Comparison of ENCODE assay signal across 22 mouse cellular contexts in genomic region chr11:78083595-78083994, GRCm38 (mm10). TPM values are rescaled to one million over a fixed set of nuclear protein-coding genes. Genes with fewer than 3 reads are reported as not detected.
DNase-seq lines count a peak whose midpoint lies in the region; ATAC-seq and TF ChIP-seq lines count a peak whose summit lies in the region.
"Had no signal": no experiment of that assay in that cellular context is flagged by ENCODE, and none has a peak within 500 bp of the region (broad histone marks: within the 10 kb centered on the region; RNA-seq: fewer than 3 reads in every experiment).

No protein-coding gene starts in this region.

- peaks cover 13% of the 10 kb centered on the region for H3K4me1 ChIP-seq in heart, embryonic 11.5 days (ENCODE audit: control insufficient read depth, insufficient read depth, low read length)
- peaks cover 2 to 7% of the 10 kb centered on the region in 2 experiments; a peak in 3 of 4 replicates for H3K4me1 ChIP-seq in heart, embryonic 14.5 days (ENCODE audit: control insufficient read depth in 2 of 2, insufficient read depth in 2 of 2, low read length in 2 of 2)
- peaks cover 13% of the 10 kb centered on the region; the same call in 1 of the 2 replicates for H3K4me1 ChIP-seq in heart, postnatal 0 days (ENCODE audit: control insufficient read depth, insufficient read depth)

- intact Hi-C loops in heart, postnatal 14 days (cut with DNase I) = loop anchor here (5.0 kb wide), 1 partner anchor 64 kb away; no protein-coding TSS in a partner anchor

- no peaks in the 10 kb centered on the region for H3K27me3 ChIP-seq in heart, embryonic 11.5 days (ENCODE audit: control insufficient read depth, insufficient read depth, low read length)
- H3K27me3 ChIP-seq in heart, embryonic 14.5 days (ENCODE audit: control insufficient read depth, insufficient read depth, low read length) = no peaks in the 10 kb centered on the region
- no peaks in the 10 kb centered on the region for H3K27me3 ChIP-seq in heart, postnatal 0 days (ENCODE audit: control insufficient read depth, insufficient read depth, low read length)
- H3K27me3 ChIP-seq: embryonic facial prominence, embryonic 13.5 days; embryonic facial prominence, embryonic 15.5 days had no signal

- ATAC-seq in heart, embryonic 11.5 days (replicated peaks; ENCODE audit: insufficient number of reproducible peaks, low FRiP score, low TSS enrichment) = no peak
- ATAC-seq in heart, embryonic 14.5 days (ENCODE audit: insufficient number of reproducible peaks, insufficient read depth, low FRiP score, low read depth) = peak; percentile 58; the same call in 1 of the 2 replicates
- 0 out of 2 replicates have a peak, but pooled peaks have one; percentile 18 for ATAC-seq in heart, postnatal 0 days (ENCODE audit: insufficient read depth, low read depth)
- ATAC-seq: forebrain, embryonic 14.5 days had no signal

- TF ChIP-seq EP300 in heart, postnatal 0 days (IDR thresholded peaks at IDR 0.05; ENCODE audit: low read depth) = no peak

- no peaks in the 10 kb centered on the region for H3K36me3 ChIP-seq in heart, embryonic 11.5 days (ENCODE audit: control insufficient read depth, insufficient read depth, low read length)
- H3K36me3 ChIP-seq in heart, embryonic 14.5 days (ENCODE audit: control insufficient read depth, insufficient read depth, low read length) = no peaks in the 10 kb centered on the region
- no peaks in the 10 kb centered on the region for H3K36me3 ChIP-seq in heart, postnatal 0 days (replicated peaks; ENCODE audit: control insufficient read depth, insufficient read depth, low read length)
- H3K36me3 ChIP-seq: embryonic facial prominence, embryonic 13.5 days; embryonic facial prominence, embryonic 15.5 days; forebrain, embryonic 10.5 days; forebrain, embryonic 12.5 days had no signal

- 0 out of 2 replicates have a peak overlapping the region, but pooled peaks have one; percentile 54 for H3K27ac ChIP-seq in heart, embryonic 11.5 days (ENCODE audit: low read depth, low read length)
- H3K27ac ChIP-seq in heart, embryonic 14.5 days (replicated peaks in 1 of 2; ENCODE audit: control insufficient read depth in 1 of 2, insufficient read depth in 1 of 2, low read depth in 2 of 2, low read length in 2 of 2) = peak overlapping the region in 1 of 2 experiments; percentile 28; a peak in 1 of 4 replicates
- H3K27ac ChIP-seq in heart, postnatal 0 days (ENCODE audit: low read depth) = peak overlapping the region; percentile 30; the same call in 1 of the 2 replicates
- H3K27ac ChIP-seq: embryonic facial prominence, embryonic 13.5 days; embryonic facial prominence, embryonic 15.5 days; forebrain, embryonic 10.5 days; forebrain, embryonic 12.5 days had no signal

- no peak for TF ChIP-seq CTCF in heart, postnatal 0 days (IDR thresholded peaks at IDR 0.05; ENCODE audit: low read depth)

- no peak overlapping the region for H3K4me2 ChIP-seq in heart, embryonic 11.5 days
- H3K4me2 ChIP-seq in heart, embryonic 14.5 days (ENCODE audit: low read length) = no peak overlapping the region
- H3K4me2 ChIP-seq in heart, postnatal 0 days (ENCODE audit: low read depth, low read length) = no peak overlapping the region
- H3K4me2 ChIP-seq: embryonic facial prominence, embryonic 13.5 days; embryonic facial prominence, embryonic 15.5 days; forebrain, embryonic 12.5 days had no signal

- 0% methylated on average over 1 of the region's 1 CpGs for WGBS in heart, embryonic 11.5 days (ENCODE audit: insufficient replicate concordance)
- WGBS in heart, embryonic 14.5 days = 7% methylated on average over 1 of the region's 1 CpGs
- WGBS in heart, postnatal 0 days = 0% methylated on average over 1 of the region's 1 CpGs

- no peak overlapping the region for H3K9ac ChIP-seq in heart, embryonic 11.5 days (ENCODE audit: low read depth, low read length)
- H3K9ac ChIP-seq in heart, embryonic 14.5 days (ENCODE audit: low read length) = no peak overlapping the region
- H3K9ac ChIP-seq in heart, postnatal 0 days (replicated peaks; ENCODE audit: low read depth, low read length) = no peak overlapping the region
- H3K9ac ChIP-seq: embryonic facial prominence, embryonic 13.5 days; embryonic facial prominence, embryonic 15.5 days; forebrain, embryonic 12.5 days had no signal

- no peaks in the 10 kb centered on the region for H3K9me3 ChIP-seq in heart, embryonic 11.5 days (replicated peaks; ENCODE audit: control insufficient read depth, low read length)
- H3K9me3 ChIP-seq in heart, embryonic 14.5 days (ENCODE audit: control insufficient read depth, low read length) = no peaks in the 10 kb centered on the region
- no peaks in the 10 kb centered on the region for H3K9me3 ChIP-seq in heart, postnatal 0 days (replicated peaks; ENCODE audit: control insufficient read depth, low read length)
- H3K9me3 ChIP-seq: embryonic facial prominence, embryonic 13.5 days; embryonic facial prominence, embryonic 15.5 days; forebrain, embryonic 10.5 days; forebrain, embryonic 12.5 days had no signal

- no peak overlapping the region for H3K4me3 ChIP-seq in heart, embryonic 11.5 days (ENCODE audit: low read depth, low read length)
- no peak overlapping the region for H3K4me3 ChIP-seq in heart, embryonic 14.5 days (ENCODE audit: control insufficient read depth in 1 of 2, insufficient read depth in 1 of 2, low read depth in 1 of 2, low read length in 2 of 2)
- H3K4me3 ChIP-seq in heart, postnatal 0 days (ENCODE audit: low read depth, low read length) = no peak overlapping the region
- H3K4me3 ChIP-seq: embryonic facial prominence, embryonic 13.5 days; embryonic facial prominence, embryonic 15.5 days; erythroblast, embryonic 14.5 days; forebrain, embryonic 10.5 days; forebrain, embryonic 12.5 days had no signal

- no peak for DNase-seq in heart, postnatal 4 days
- DNase-seq in heart, postnatal 14 days = no peak
- peak; percentile 21 for DNase-seq in heart, postnatal 0 days (ENCODE audit: low spot score)
- no peak for DNase-seq in heart, adult 18-20 months
- DNase-seq: adrenal gland, adult 2 months; adrenal gland, postnatal 10 days; adrenal gland, postnatal 25 days; cerebellum, adult 11 months; cerebellum, adult 18-20 months; cerebellum, adult 8-10 months; cerebellum, adult 9-11 months; cerebellum, postnatal 14 days; cerebellum, postnatal 36 days; embryo, embryonic 11 days had no signal

RNA-seq across cellular contexts. Expression of gene Eral1, which starts 3.4 kb away (rescaled TPM):
- 25.6 and 27.0 TPM in 2 replicates for polyA plus RNA-seq in heart, embryonic 11.5 days (2014; fragmentation: Nextera tagmentation; extraction: Ambion mirVana)
- 10 to 100 TPM; 23.7 to 24.0 TPM for total RNA-seq in heart, postnatal 4 days (2021)
- 23.9 and 25.7 TPM in 2 replicates for polyA plus RNA-seq in heart, embryonic 14.5 days (2014; fragmentation: Nextera tagmentation; extraction: Ambion mirVana)
- total RNA-seq in heart, postnatal 14 days (2021) = 10 to 100 TPM; 22.2 to 25.6 TPM
- 33.5 and 40.8 TPM in 2 replicates for total RNA-seq in heart, postnatal 0 days (2014; rRNA removed; ENCODE audit: low replicate concordance)
- 19.7 TPM in 2 replicates for polyA plus RNA-seq in heart, postnatal 0 days (2015; fragmentation: Nextera tagmentation; extraction: Ambion mirVana)
- 10 to 100 TPM; 28.9 to 29.3 TPM for total RNA-seq in heart, adult 18-20 months (2021)

RNA-seq across cellular contexts. Expression of gene Fam222b, which starts 10.9 kb away (rescaled TPM):
- 22.4 and 26.9 TPM in 2 replicates for polyA plus RNA-seq in heart, embryonic 11.5 days (2014; fragmentation: Nextera tagmentation; extraction: Ambion mirVana)
- 10 to 100 TPM; 17.1 to 17.5 TPM for total RNA-seq in heart, postnatal 4 days (2021)
- 17.0 and 19.4 TPM in 2 replicates for polyA plus RNA-seq in heart, embryonic 14.5 days (2014; fragmentation: Nextera tagmentation; extraction: Ambion mirVana)
- 10 to 100 TPM; 14.4 to 14.6 TPM for total RNA-seq in heart, postnatal 14 days (2021)
- 10.8 and 24.6 TPM in 2 replicates for total RNA-seq in heart, postnatal 0 days (2014; rRNA removed; ENCODE audit: low replicate concordance)
- 11.1 TPM in 2 replicates for polyA plus RNA-seq in heart, postnatal 0 days (2015; fragmentation: Nextera tagmentation; extraction: Ambion mirVana)
- total RNA-seq in heart, adult 18-20 months (2021) = 10 to 100 TPM; 11.7 to 12.5 TPM

RNA-seq across cellular contexts. Expression of gene Flot2, which starts 45.9 kb away (rescaled TPM):
- 62.0 and 67.1 TPM in 2 replicates for polyA plus RNA-seq in heart, embryonic 11.5 days (2014; fragmentation: Nextera tagmentation; extraction: Ambion mirVana)
- total RNA-seq in heart, postnatal 4 days (2021) = 10 to 100 TPM; 89.1 to 98.5 TPM
- polyA plus RNA-seq in heart, embryonic 14.5 days (2014; fragmentation: Nextera tagmentation; extraction: Ambion mirVana) = 95.2 and 98.3 TPM in 2 replicates
- 10 to 100 TPM; 66.2 to 69.1 TPM for total RNA-seq in heart, postnatal 14 days (2021)
- total RNA-seq in heart, postnatal 0 days (2014; rRNA removed; ENCODE audit: low replicate concordance) = 77.9 and 111 TPM in 2 replicates
- polyA plus RNA-seq in heart, postnatal 0 days (2015; fragmentation: Nextera tagmentation; extraction: Ambion mirVana) = 91.3 and 95.0 TPM in 2 replicates
- 10 to 100 TPM; 54.1 to 56.0 TPM for total RNA-seq in heart, adult 18-20 months (2021)

RNA-seq across cellular contexts. Expression of gene Dhrs13, which starts 51.5 kb away (rescaled TPM):
- 12.3 and 15.8 TPM in 2 replicates for polyA plus RNA-seq in heart, embryonic 11.5 days (2014; fragmentation: Nextera tagmentation; extraction: Ambion mirVana)
- total RNA-seq in heart, postnatal 4 days (2021) = 1 to 10 TPM; 7.8 to 9.3 TPM
- polyA plus RNA-seq in heart, embryonic 14.5 days (2014; fragmentation: Nextera tagmentation; extraction: Ambion mirVana) = 14.4 and 18.0 TPM in 2 replicates
- 1 to 10 TPM; 3.8 to 3.9 TPM for total RNA-seq in heart, postnatal 14 days (2021)
- 7.3 and 9.4 TPM in 2 replicates for total RNA-seq in heart, postnatal 0 days (2014; rRNA removed; ENCODE audit: low replicate concordance)
- 7.7 and 8.6 TPM in 2 replicates for polyA plus RNA-seq in heart, postnatal 0 days (2015; fragmentation: Nextera tagmentation; extraction: Ambion mirVana)
- 1 to 10 TPM; 4.1 to 5.2 TPM for total RNA-seq in heart, adult 18-20 months (2021)
